Mouse (Mus musculus): Measurements from ENCODE around the gene Gpr141. TPM values are rescaled to one million over a fixed set of nuclear protein-coding genes. Genes with fewer than 3 reads are reported as not detected.
"Not testable (repeated sequence)": the region's sequence is repeated elsewhere in the genome, so short reads cannot be mapped to it uniquely, and the experiment has no call there.

The Gpr141 gene
- polyA plus RNA-seq, 1 experiment from 2014 or later: 0.46 TPM

DNA sequence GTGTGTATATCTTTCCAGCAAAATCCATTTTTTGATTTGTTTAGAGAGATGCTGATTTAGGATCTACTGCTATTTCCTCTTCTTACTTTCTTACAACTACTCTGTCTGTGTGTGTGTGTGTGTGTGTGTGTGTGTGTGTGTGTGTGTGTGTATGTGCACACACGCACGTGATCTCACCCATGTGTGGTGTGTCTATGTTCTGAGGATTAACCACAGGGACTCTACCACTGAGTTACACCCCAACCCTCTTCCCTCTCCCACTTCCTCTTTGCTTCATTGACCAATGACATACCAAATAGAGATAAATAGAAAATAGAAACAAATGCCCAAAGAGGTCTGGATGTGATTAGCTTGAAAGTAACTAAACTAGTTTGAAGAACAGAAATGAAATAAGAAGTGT, 4.0 kb upstream of the Gpr141 start:
- 85% methylated on average over 2 of the region's 2 CpGs for WGBS
- Histone ChIP-seq H3K9ac (replicated peaks; ENCODE audit: low read depth, low read length) (no peak overlapping the region), H3K27me3 (ENCODE audit: control insufficient read depth, insufficient read depth, low read length) (no peaks in the 10 kb centered on the region), H3K27ac (ENCODE audit: low read length) (no peak overlapping the region), H3K4me2 (replicated peaks; ENCODE audit: low read depth, low read length) (no peak overlapping the region), H3K4me1 (ENCODE audit: control insufficient read depth, insufficient read depth, low read length) (no peaks in the 10 kb centered on the region), H3K9me3 (ENCODE audit: control insufficient read depth, low read depth, low read length) (no peaks in the 10 kb centered on the region), H3K4me3 (ENCODE audit: low read depth, low read length) (no peak overlapping the region), H3K36me3 (ENCODE audit: control insufficient read depth, insufficient read depth, low read length) (no peaks in the 10 kb centered on the region)
- no peak for ATAC-seq (ENCODE audit: insufficient number of reproducible peaks, insufficient read depth, low FRiP score, low read depth)

DNA sequence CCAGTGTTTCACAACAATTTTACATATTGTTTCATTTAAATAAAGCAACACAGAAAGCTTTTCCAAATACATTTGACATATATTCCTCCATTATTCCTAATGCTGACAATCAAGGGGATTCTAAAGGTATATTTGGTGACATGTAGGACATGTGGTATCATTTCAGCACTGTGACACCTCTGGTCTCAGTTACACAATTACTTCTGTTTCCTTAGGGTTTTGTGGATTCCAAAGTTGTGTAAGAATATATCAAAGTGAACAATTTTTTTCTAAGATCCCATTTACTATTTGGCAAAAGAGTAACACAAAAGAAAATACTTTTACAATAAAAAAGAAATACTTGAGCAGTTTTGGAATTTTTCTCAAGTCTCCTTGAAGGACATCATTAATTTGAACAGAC, 2.4 kb downstream of the Gpr141 start:
- Histone ChIP-seq H3K9me3 (ENCODE audit: control insufficient read depth, low read depth, low read length) (no peaks in the 10 kb centered on the region), H3K9ac (replicated peaks; ENCODE audit: low read depth, low read length) (no peak overlapping the region), H3K4me1 (ENCODE audit: control insufficient read depth, insufficient read depth, low read length) (no peaks in the 10 kb centered on the region), H3K36me3 (ENCODE audit: control insufficient read depth, insufficient read depth, low read length) (no peaks in the 10 kb centered on the region), H3K27ac (ENCODE audit: low read length) (no peak overlapping the region), H3K27me3 (ENCODE audit: control insufficient read depth, insufficient read depth, low read length) (no peaks in the 10 kb centered on the region), H3K4me2 (replicated peaks; ENCODE audit: low read depth, low read length) (no peak overlapping the region), H3K4me3 (ENCODE audit: low read depth, low read length) (no peak overlapping the region)
- ATAC-seq (ENCODE audit: insufficient number of reproducible peaks, insufficient read depth, low FRiP score, low read depth): no peak

DNA sequence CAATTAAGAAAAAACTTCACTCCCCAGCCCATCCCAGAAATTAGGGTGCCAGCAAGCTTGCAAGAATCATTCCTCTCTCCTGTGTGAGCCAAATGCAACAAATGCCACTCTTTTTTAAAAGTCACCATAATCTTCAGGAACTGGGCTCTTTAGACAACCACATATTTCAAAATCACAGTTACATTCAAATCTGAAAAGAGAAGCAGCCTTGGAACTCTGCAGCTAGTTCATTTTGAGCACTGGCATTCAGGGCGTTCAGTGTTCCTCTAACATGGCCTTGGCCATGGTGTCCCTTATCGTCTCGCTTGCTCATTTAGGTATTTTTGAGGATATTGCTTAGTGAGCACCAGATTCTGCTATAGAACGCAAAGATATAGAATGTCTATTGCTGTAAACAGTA, 4.1 kb downstream of the Gpr141 start:
- H3K27me3 ChIP-seq (ENCODE audit: control insufficient read depth, insufficient read depth, low read length): no peaks in the 10 kb centered on the region
- H3K4me1 ChIP-seq (ENCODE audit: control insufficient read depth, insufficient read depth, low read length): no peaks in the 10 kb centered on the region
- no peak for ATAC-seq (ENCODE audit: insufficient number of reproducible peaks, insufficient read depth, low FRiP score, low read depth)
- no peak overlapping the region for H3K4me2 ChIP-seq (replicated peaks; ENCODE audit: low read depth, low read length)
- no peak overlapping the region for H3K4me3 ChIP-seq (ENCODE audit: low read depth, low read length)
- H3K9me3 ChIP-seq (ENCODE audit: control insufficient read depth, low read depth, low read length): no peaks in the 10 kb centered on the region
- H3K36me3 ChIP-seq (ENCODE audit: control insufficient read depth, insufficient read depth, low read length): no peaks in the 10 kb centered on the region
- WGBS: 90% methylated on average over 4 of the region's 4 CpGs
- H3K9ac ChIP-seq (replicated peaks; ENCODE audit: low read depth, low read length): no peak overlapping the region
- H3K27ac ChIP-seq (ENCODE audit: low read length): no peak overlapping the region

DNA sequence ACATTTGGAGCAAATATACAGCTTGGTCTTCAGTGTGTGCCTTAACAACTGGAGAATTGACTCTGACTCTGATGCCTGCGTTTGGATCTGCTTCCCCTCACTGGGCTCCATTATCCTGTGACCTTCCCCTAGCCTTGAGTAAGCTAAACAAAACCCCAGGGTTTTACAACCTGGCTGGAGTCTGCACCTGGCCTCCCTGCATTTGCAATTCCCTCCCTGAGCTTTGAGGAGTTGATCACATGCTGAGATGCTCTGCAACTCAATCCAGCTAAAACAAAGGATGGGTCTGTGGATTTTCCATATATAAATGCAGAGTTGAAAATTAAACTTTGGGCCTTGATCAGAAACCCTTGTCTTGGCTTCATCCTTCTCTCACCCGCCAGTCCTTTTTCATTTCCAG, 4.8 kb downstream of the Gpr141 start:
- Histone ChIP-seq H3K36me3 (ENCODE audit: control insufficient read depth, insufficient read depth, low read length) (no peaks in the 10 kb centered on the region), H3K27me3 (ENCODE audit: control insufficient read depth, insufficient read depth, low read length) (no peaks in the 10 kb centered on the region), H3K4me1 (ENCODE audit: control insufficient read depth, insufficient read depth, low read length) (no peaks in the 10 kb centered on the region), H3K4me2 (replicated peaks; ENCODE audit: low read depth, low read length) (no peak overlapping the region), H3K27ac (ENCODE audit: low read length) (no peak overlapping the region), H3K9ac (replicated peaks; ENCODE audit: low read depth, low read length) (no peak overlapping the region), H3K4me3 (ENCODE audit: low read depth, low read length) (no peak overlapping the region), H3K9me3 (ENCODE audit: control insufficient read depth, low read depth, low read length) (no peaks in the 10 kb centered on the region)
- ATAC-seq (ENCODE audit: insufficient number of reproducible peaks, insufficient read depth, low FRiP score, low read depth): no peak
- WGBS: 43% methylated on average over 2 of the region's 2 CpGs

DNA sequence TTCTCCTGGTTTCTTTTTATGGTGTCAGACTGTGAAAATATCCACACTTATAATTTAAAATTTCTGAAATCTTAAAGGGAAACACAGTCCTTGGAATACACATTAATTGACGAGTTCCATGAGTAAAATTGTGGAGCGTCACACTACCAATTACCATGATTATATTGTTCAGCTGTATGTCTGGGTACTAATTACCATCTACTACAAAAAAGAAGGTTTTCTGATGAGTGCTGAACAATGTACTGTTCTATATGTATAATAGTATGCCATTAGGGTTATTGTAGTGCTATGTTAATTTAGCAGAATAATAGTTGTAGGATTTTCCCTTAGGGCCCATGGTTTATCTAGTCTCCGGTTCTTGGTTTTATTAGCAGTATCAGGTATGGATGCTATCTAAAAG, 29.1 kb downstream of the Gpr141 start:
- H3K9ac ChIP-seq (replicated peaks; ENCODE audit: low read depth, low read length): no peak overlapping the region
- no peak overlapping the region for H3K4me2 ChIP-seq (replicated peaks; ENCODE audit: low read depth, low read length)
- no peaks in the 10 kb centered on the region for H3K36me3 ChIP-seq (ENCODE audit: control insufficient read depth, insufficient read depth, low read length)
- no peaks in the 10 kb centered on the region for H3K9me3 ChIP-seq (ENCODE audit: control insufficient read depth, low read depth, low read length)
- ATAC-seq (ENCODE audit: insufficient number of reproducible peaks, insufficient read depth, low FRiP score, low read depth): no peak
- H3K4me1 ChIP-seq (ENCODE audit: control insufficient read depth, insufficient read depth, low read length): no peaks in the 10 kb centered on the region
- H3K4me3 ChIP-seq (ENCODE audit: low read depth, low read length): no peak overlapping the region
- H3K27ac ChIP-seq (ENCODE audit: low read length): no peak overlapping the region
- H3K27me3 ChIP-seq (ENCODE audit: control insufficient read depth, insufficient read depth, low read length): no peaks in the 10 kb centered on the region
- 90% methylated on average over 3 of the region's 3 CpGs for WGBS

DNA sequence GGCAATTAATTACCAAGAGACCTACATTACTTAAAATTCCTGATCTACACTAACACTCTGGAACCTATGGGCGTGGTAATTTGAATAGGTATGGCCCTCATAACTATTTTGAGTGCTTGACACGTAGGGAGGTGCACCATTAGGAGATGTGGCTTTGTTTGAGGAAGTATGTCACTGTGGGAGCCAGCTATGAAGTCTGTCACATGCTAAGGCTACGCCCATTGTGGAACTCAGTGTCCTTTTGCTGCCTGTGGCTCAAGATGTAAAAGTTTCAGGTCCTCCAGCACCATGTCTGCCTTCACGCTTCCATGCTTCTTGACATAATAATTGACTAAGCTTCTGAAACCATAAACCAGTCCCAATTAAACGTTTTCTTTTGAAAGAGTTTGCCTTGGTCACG, 29.6 kb downstream of the Gpr141 start:
- Histone ChIP-seq H3K4me3 (ENCODE audit: low read depth, low read length) (no peak overlapping the region), H3K36me3 (ENCODE audit: control insufficient read depth, insufficient read depth, low read length) (no peaks in the 10 kb centered on the region), H3K27me3 (ENCODE audit: control insufficient read depth, insufficient read depth, low read length) (no peaks in the 10 kb centered on the region), H3K4me2 (replicated peaks; ENCODE audit: low read depth, low read length) (no peak overlapping the region), H3K27ac (ENCODE audit: low read length) (no peak overlapping the region), H3K9ac (replicated peaks; ENCODE audit: low read depth, low read length) (no peak overlapping the region), H3K9me3 (ENCODE audit: control insufficient read depth, low read depth, low read length) (no peaks in the 10 kb centered on the region), H3K4me1 (ENCODE audit: control insufficient read depth, insufficient read depth, low read length) (no peaks in the 10 kb centered on the region)
- no peak for ATAC-seq (ENCODE audit: insufficient number of reproducible peaks, insufficient read depth, low FRiP score, low read depth)
- 71% methylated on average over 6 of the region's 6 CpGs for WGBS

DNA sequence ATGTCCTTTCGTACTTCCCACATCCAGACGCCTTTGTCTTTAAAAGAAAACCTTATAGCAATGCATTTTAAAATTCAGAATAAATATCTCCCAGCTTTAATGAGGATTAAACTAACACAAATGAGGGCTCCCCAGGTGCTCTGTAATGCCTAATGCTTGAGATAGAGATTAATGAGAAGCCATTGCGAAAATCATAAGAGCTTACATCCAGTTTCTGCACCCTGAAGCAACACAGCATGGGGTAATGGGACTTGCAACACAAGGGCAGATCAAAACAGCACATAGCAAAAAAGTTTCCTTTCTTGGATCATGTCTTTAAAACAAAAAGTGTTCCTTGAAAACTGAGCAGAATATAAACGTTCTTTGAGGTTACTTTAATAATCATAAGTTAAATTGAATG, 30.3 kb downstream of the Gpr141 start:
- 71% methylated on average over 4 of the region's 4 CpGs for WGBS
- ATAC-seq (ENCODE audit: insufficient number of reproducible peaks, insufficient read depth, low FRiP score, low read depth): no peak

DNA sequence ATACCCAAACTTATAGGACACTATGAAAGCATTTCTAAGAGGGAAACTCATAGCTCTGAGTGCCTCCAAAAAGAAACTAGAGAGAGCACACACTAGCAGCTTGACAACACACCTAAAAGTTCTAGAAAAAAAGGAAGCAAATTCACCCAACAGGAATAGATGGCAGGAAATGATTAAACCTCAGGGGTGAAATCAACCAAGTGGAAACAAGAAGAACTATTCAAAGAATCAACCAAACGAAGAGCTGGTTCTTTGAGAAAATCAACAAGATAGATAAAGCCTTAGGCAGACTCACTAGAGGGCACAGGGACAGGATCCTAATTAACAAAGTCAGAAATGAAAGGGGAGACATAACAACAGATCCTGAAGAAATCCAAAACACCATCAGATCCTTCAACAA, 36.1 kb downstream of the Gpr141 start:
- H3K27ac ChIP-seq (ENCODE audit: low read length); H3K9me3 ChIP-seq (ENCODE audit: control insufficient read depth, low read depth, low read length); H3K4me3 ChIP-seq (ENCODE audit: low read depth, low read length); H3K4me1 ChIP-seq (ENCODE audit: control insufficient read depth, insufficient read depth, low read length); H3K36me3 ChIP-seq (ENCODE audit: control insufficient read depth, insufficient read depth, low read length); H3K27me3 ChIP-seq (ENCODE audit: control insufficient read depth, insufficient read depth, low read length); H3K9ac ChIP-seq (replicated peaks; ENCODE audit: low read depth, low read length); ATAC-seq (ENCODE audit: insufficient number of reproducible peaks, insufficient read depth, low FRiP score, low read depth); H3K4me2 ChIP-seq (replicated peaks; ENCODE audit: low read depth, low read length): not testable (repeated sequence)
- WGBS: 63% methylated on average over 1 of the region's 1 CpGs

More for the DNA sequence above, 30.3 kb downstream of the Gpr141 start:
- H3K4me1 ChIP-seq (ENCODE audit: control insufficient read depth, insufficient read depth, low read length): no peaks in the 10 kb centered on the region
- no peak overlapping the region for H3K4me3 ChIP-seq (ENCODE audit: low read depth, low read length)
- H3K9me3 ChIP-seq (ENCODE audit: control insufficient read depth, low read depth, low read length): no peaks in the 10 kb centered on the region
- H3K4me2 ChIP-seq (replicated peaks; ENCODE audit: low read depth, low read length): no peak overlapping the region
- no peaks in the 10 kb centered on the region for H3K36me3 ChIP-seq (ENCODE audit: control insufficient read depth, insufficient read depth, low read length)
- H3K27ac ChIP-seq (ENCODE audit: low read length): no peak overlapping the region
- no peak overlapping the region for H3K9ac ChIP-seq (replicated peaks; ENCODE audit: low read depth, low read length)
- no peaks in the 10 kb centered on the region for H3K27me3 ChIP-seq (ENCODE audit: control insufficient read depth, insufficient read depth, low read length)

DNA sequence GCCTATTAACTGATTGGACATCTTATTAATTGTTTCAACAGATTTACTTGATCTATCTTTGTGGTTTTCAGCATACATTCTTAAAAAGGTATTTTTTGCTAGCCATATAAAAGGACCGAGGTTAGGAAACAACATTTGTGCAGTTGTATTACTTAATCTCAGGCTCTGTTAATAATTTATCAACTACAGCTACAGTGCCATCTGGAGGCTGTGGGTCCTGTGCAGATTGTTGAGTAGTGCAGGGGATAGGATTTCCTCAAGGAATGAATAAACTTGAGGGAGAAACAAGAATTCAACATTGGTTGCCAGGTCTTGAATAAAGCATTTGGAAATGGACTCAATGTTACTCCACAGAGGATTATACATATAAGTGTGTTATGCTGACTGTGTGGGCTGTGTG, 53.9 kb downstream of the Gpr141 start:
- no peak overlapping the region for H3K27ac ChIP-seq (ENCODE audit: low read length)
- ATAC-seq (ENCODE audit: insufficient number of reproducible peaks, insufficient read depth, low FRiP score, low read depth): no peak
- H3K9ac ChIP-seq (replicated peaks; ENCODE audit: low read depth, low read length): no peak overlapping the region
- H3K27me3 ChIP-seq (ENCODE audit: control insufficient read depth, insufficient read depth, low read length): no peaks in the 10 kb centered on the region
- no peaks in the 10 kb centered on the region for H3K9me3 ChIP-seq (ENCODE audit: control insufficient read depth, low read depth, low read length)
- H3K4me1 ChIP-seq (ENCODE audit: control insufficient read depth, insufficient read depth, low read length): no peaks in the 10 kb centered on the region
- no peak overlapping the region for H3K4me2 ChIP-seq (replicated peaks; ENCODE audit: low read depth, low read length)
- no peaks in the 10 kb centered on the region for H3K36me3 ChIP-seq (ENCODE audit: control insufficient read depth, insufficient read depth, low read length)
- 42% methylated on average over 1 of the region's 1 CpGs for WGBS
- no peak overlapping the region for H3K4me3 ChIP-seq (ENCODE audit: low read depth, low read length)
